Mouse (Mus musculus) frontal cortex, postnatal 36 days (tissue): ENCODE measurements around the gene Zbed5.

Experiments used
- DNase-seq, 2 experiments: peaks; one replicate each; pipeline ENCODE4 v3.0.0; 2022; ENCODE audit warnings: low spot score in 2 of 2

Zbed5 gene

DNA sequence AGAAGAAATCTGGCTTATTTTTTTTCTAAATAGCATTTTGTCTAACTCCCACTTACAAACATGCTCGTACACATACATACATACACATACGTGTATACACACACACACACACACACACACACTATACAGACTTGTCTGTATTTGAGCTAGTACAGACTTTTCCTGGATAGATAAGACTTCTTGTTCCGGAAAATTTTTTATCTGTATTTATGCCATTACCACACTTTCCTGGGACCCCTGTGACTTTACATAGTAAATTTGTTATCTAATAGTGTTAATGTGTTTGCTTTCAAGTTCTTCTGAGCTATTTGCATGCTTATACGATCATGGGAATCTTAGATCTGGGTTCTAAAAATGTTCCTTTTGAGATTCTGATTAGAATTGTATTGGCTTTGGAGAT is 56.6 kb downstream of the Zbed5 start:
- no peak for DNase-seq
